Mouse (Mus musculus) embryo, embryonic 10.5 days (tissue): ENCODE results near the gene Tdp1.

Source experiments
- DNase-seq: peaks from one replicate; pipeline ENCODE4 v3.0.0-alpha.2; 2015; ENCODE audit warnings: low spot score

Tdp1 gene

GRCm38 (mm10) chr12:99898248-99898870 lies 14.0 kb downstream of the Tdp1 start:
- no peak for DNase-seq

- DNase-seq = no peak
Measured at GRCm38 (mm10) chr12:99899991-99900390, 15.7 kb downstream of the Tdp1 start.

DNA sequence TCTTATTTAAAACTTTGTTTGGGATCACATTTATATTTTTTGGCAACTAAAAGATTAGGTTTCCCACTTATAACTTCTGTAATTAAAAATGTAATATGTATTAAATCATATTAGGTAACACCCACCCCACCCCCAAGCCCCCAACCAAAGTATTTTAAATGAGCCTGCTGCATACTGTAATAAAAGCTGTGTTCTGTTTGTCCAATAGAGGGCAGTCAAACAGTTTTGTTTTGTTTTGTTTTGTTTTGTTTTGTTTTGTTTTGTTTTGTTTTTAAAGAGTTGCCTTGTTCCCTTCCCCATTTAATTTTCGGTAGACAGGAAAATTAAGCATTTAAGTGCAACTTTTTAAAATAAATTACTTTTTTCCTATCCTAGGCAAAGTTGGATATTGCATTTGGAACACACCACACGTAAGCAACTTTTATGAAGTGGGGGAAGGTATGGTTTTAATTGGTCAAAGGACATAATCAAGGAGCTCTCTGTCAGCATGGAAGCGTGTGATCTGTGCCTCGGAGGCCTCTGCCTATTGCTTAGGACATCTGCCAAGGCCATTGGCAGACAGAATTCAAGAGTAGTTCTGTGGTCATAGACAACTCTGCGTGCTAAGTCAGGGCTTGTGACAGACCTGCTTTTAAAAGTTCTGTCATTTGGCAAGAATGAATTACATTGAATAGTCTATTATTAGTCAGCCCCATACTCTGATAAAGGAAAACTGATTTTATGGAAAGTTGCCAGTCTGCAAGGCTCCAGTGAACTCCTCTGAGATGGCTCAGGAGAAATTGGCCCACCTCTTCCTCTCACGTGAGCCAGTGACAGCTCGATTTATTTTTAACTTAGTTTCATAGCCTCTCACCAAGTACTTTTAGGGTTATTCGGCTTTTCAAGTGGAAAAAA lies 17.9 kb downstream of the Tdp1 start:
- no peak for DNase-seq

DNA sequence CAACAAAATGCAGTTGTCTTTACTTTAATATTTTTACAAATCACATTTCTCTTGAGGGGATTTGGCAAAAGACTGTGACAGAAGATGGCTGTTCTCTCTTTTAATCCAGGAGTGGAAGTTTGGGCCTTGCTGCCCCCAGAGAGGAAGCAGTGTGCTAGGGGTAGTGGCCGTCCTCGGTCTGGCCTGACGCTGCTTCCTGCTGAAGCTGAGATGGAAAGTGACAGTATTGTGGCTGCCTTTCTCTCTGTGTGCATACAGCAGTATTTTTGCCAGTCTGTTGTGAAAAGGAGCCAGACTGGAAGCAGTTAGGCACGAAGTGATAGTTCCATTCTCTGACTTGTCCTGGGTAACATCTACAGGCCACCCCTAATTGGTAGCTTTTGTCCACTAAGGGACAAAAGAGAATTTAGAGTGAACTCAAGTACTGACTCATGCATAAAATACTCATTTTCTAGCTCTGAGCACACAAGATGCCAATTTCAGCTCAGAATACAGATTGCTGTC lies 18.6 kb downstream of the Tdp1 start:
- DNase-seq = no peak

DNA sequence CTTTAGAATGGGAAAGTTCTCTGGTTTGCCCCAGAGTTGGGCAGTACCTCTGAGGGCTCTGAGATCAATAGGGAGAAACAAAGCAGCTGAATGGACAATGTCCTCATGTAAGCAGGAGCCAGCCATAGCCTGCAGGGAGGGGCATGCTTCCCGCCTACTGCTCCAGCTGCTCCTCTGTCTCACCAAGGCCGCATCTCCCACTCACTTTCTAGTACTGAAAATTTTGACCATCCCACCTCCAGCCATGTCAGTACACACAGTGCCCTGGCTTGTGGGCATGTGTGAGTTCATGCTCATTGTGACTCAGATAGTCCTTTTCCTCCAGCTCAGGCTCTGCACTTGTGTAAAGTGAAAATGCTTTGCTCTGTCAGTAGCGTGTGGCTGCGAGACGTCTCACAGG lies 20.2 kb downstream of the Tdp1 start:
- DNase-seq = no peak

DNA sequence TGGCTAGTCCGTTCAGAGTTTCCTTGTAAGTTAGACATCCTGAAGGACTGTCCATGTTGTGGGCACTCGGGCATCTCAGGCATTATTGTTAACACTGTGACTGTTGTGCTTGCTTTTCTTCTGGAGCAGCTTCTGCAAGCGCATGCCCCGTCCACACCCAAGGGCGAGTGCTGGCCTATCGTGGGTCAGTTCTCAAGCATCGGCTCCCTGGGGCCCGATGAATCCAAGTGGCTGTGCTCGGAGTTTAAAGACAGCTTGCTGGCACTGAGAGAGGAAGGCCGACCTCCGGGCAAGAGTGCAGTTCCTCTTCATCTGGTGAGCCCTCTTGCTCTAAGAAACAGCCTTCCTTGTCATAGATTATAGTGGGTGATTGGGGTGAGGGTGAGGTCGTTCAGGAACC lies 27.1 kb downstream of the Tdp1 start:
- DNase-seq = no peak

DNA sequence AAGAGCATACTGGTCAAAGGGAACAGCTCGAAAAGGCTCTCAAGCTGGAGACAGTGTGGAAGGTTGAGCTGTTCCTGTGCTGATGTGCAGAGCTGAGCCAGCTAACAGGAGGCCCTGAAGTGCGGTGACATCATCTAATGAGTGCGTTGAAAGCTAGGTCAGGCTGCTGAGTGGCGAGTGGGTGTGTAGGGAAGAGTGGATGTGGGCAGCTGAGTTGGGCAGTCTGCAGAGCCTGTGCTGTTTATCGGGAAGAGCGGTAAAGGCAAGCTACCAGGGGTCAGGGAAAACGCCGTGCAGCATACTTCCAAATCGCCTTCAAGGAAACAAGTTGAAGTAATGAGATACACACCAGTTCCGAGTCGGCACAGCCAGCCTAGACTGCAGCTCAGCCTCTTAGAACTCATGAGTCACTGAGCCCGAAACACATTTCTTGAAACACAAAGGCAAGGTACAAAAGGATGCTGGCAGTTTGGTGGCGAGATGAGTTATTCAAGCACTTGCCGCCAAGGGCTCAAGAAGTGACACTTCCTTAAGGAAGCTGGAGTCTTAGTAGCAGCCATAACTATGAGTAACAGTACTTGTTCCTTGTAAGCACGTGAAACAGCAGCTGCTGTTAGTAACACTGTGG lies 33.6 kb downstream of the Tdp1 start:
- DNase-seq = no peak

- DNase-seq = no peak
Measured at GRCm38 (mm10) chr12:99919636-99920035, 35.3 kb downstream of the Tdp1 start.

DNA sequence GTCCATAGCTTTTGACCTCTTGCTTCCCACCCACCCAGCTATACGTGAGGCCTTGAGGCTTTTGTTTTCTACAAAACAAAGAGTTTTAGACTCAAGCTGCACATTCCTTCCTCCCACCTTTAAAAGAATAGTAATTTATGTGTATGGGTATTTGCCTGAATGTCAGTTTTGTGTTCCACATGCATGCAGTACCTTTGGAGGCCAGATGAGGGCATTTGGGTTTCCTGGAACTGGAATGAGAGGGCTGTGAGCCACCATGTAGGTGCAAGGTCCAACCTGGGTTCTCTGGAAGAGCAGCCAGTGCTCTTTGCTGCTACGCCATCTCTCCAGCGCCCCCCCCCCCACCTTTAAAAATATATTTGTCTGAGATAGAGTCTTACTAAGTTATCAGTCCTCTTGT lies 36.7 kb downstream of the Tdp1 start:
- DNase-seq = peak; percentile 31

- peak; percentile 67 for DNase-seq
Measured at GRCm38 (mm10) chr12:99923131-99923606, 38.9 kb downstream of the Tdp1 start.

- no peak for DNase-seq
Measured at GRCm38 (mm10) chr12:99923703-99924102, 39.4 kb downstream of the Tdp1 start.

DNA sequence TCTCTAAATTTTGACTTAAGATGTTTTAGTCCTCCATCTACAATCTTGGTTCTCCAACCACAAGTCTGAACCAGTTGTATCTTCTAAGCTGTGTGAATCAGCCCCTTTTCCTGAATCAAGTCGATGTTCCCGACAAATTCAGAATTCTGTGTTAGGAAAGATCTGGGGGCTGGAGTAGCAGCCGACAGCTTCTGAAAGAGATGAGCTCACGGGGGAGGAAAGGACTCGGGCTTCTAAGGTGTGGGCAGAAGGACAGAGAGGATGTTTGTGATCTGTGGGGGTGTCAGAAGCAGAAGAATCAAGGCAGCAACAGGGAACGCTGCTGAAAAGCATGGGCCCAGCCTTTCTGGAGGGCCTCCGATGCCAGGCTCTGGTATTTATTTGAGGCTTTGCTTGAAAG lies 44.0 kb downstream of the Tdp1 start:
- no peak for DNase-seq

DNA sequence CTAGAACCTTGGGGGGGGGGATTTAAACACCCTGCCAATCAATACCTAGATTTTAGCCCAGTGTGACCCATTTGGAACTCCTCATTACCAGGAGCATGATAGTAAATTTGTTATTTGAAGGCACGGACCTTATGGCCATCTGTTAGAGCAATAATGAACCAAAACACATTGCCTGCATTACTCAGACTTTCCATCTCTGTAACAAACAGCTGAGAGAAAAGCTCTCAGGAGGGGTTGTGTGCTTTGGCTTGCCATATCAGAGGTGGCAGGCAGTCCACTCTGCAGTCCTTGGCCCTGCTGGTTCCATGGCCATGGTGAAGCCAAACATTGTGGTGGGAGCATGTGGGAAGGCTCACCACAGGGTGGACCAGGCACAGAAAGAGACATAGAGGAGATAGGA lies 44.8 kb downstream of the Tdp1 start:
- no peak for DNase-seq

- no peak for DNase-seq
Measured at GRCm38 (mm10) chr12:99932245-99932644, 47.9 kb downstream of the Tdp1 start.

GRCm38 (mm10) chr12:99933630-99934029 lies 49.3 kb downstream of the Tdp1 start:
- DNase-seq = no peak

GRCm38 (mm10) chr12:99935403-99935802 lies 51.1 kb downstream of the Tdp1 start:
- no peak for DNase-seq

- DNase-seq = no peak
Measured at GRCm38 (mm10) chr12:99938476-99938875, 54.2 kb downstream of the Tdp1 start.

GRCm38 (mm10) chr12:99939179-99939578 lies 54.9 kb downstream of the Tdp1 start:
- no peak for DNase-seq

DNA sequence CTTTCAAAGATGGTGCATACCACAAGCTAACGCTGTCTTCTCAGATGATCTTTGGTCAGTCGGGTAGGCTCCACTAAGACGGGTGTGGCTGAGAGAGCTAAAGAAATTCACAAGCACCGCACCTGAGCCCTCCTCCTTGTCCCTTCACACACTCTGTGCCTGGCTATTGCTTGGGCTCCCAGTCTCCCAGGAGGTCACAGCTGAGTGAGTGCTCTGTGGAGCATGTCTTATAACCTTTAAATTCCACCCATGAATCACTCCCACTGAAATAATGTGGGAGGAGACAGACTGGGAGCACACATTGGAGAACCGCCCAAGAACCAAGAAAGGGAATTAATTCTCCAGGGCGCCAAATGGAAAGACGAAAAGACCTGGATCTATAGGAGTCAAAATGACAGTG lies 56.4 kb downstream of the Tdp1 start:
- no peak for DNase-seq

GRCm38 (mm10) chr12:99942441-99942840 lies 58.1 kb downstream of the Tdp1 start:
- DNase-seq = no peak

- DNase-seq = peak; percentile 63
Measured at GRCm38 (mm10) chr12:99952928-99953327, 68.6 kb downstream of the Tdp1 start.

- no peak for DNase-seq
Measured at GRCm38 (mm10) chr12:99956411-99956810, 72.1 kb downstream of the Tdp1 start.
